In genomic region chr19:26865736-26866135, GRCm38 (mm10) we compare ENCODE assay signal across 10 mouse cellular contexts. TPM values are rescaled to one million over a fixed set of nuclear protein-coding genes. Genes with fewer than 3 reads are reported as not detected.
A peak's percentile ranks its signal among the peaks of the same experiment; 100 is the strongest.
DNase-seq lines count a peak whose midpoint lies in the region; ATAC-seq and TF ChIP-seq lines count a peak whose summit lies in the region.
"Had no signal": no experiment of that assay in that cellular context is flagged by ENCODE, and none has a peak within 500 bp of the region (broad histone marks: within the 10 kb centered on the region; RNA-seq: fewer than 3 reads in every experiment).

No protein-coding gene starts in this region.

- TF ChIP-seq CTCF in gastrocnemius, adult 2 months (IDR thresholded peaks at IDR 0.05): no peak

- DNase-seq in kidney, adult 18-20 months: no peak
- peak; percentile 39 to 58 for DNase-seq in kidney, postnatal 4 days
- DNase-seq in thymus, postnatal 36 days: no peak
- DNase-seq in gastrocnemius, adult 2 months: no peak
- no peak for DNase-seq in thymus, postnatal 25 days

- H3K27me3 ChIP-seq in kidney, embryonic 14.5 days (ENCODE audit: control insufficient read depth, insufficient read depth, low read length): no peaks in the 10 kb centered on the region
- no peaks in the 10 kb centered on the region for H3K27me3 ChIP-seq in forebrain, embryonic 13.5 days
- H3K27me3 ChIP-seq in neural tube, embryonic 14.5 days (ENCODE audit: control insufficient read depth, insufficient read depth, low read length): no peaks in the 10 kb centered on the region

- H3K9me3 ChIP-seq in kidney, embryonic 14.5 days (ENCODE audit: control insufficient read depth, low read length): no peaks in the 10 kb centered on the region
- H3K9me3 ChIP-seq in forebrain, embryonic 13.5 days (replicated peaks): no peaks in the 10 kb centered on the region
- no peaks in the 10 kb centered on the region for H3K9me3 ChIP-seq in neural tube, embryonic 14.5 days (ENCODE audit: control insufficient read depth, low read length)

- intact Hi-C loops in gastrocnemius, adult 2 months (cut with DNase I): no loop called here

- no peak overlapping the region; the same call in 1 of the 2 replicates for H3K4me2 ChIP-seq in kidney, embryonic 14.5 days (replicated peaks; ENCODE audit: low read depth, low read length)
- H3K4me2 ChIP-seq in forebrain, embryonic 13.5 days: no peak overlapping the region
- H3K4me2 ChIP-seq in neural tube, embryonic 14.5 days (ENCODE audit: low read depth, low read length): no peak overlapping the region

- H3K9ac ChIP-seq in kidney, embryonic 14.5 days (ENCODE audit: low read depth, low read length): no peak overlapping the region
- no peak overlapping the region for H3K9ac ChIP-seq in forebrain, embryonic 13.5 days
- H3K9ac ChIP-seq in neural tube, embryonic 14.5 days (replicated peaks; ENCODE audit: low read depth, low read length): no peak overlapping the region
- H3K9ac ChIP-seq: liver, embryonic 14.5 days had no signal

- no peaks in the 10 kb centered on the region for H3K36me3 ChIP-seq in kidney, embryonic 14.5 days (ENCODE audit: control insufficient read depth, insufficient read depth, low read length)
- no peaks in the 10 kb centered on the region for H3K36me3 ChIP-seq in forebrain, embryonic 13.5 days (ENCODE audit: poor library complexity, severe bottlenecking)
- H3K36me3 ChIP-seq in neural tube, embryonic 14.5 days (ENCODE audit: control insufficient read depth, insufficient read depth, low read length): no peaks in the 10 kb centered on the region

- peaks cover 28% of the 10 kb centered on the region for H3K4me1 ChIP-seq in kidney, embryonic 14.5 days (ENCODE audit: control insufficient read depth, insufficient read depth, low read length)
- H3K4me1 ChIP-seq in forebrain, embryonic 13.5 days: peaks cover 29% of the 10 kb centered on the region
- peaks cover 13% of the 10 kb centered on the region; the same call in 1 of the 2 replicates for H3K4me1 ChIP-seq in neural tube, embryonic 14.5 days (ENCODE audit: control insufficient read depth, insufficient read depth, low read length)

- H3K27ac ChIP-seq in kidney, embryonic 14.5 days (ENCODE audit: low read depth, low read length): peak overlapping the region; percentile 87
- 0 out of 2 replicates have a peak overlapping the region, but pooled peaks have one; percentile 20 for H3K27ac ChIP-seq in forebrain, embryonic 13.5 days
- H3K27ac ChIP-seq in neural tube, embryonic 14.5 days (ENCODE audit: low read depth, low read length): no peak overlapping the region; the same call in 1 of the 2 replicates
- H3K27ac ChIP-seq in gastrocnemius, adult 2 months: no peak overlapping the region
- H3K27ac ChIP-seq: liver, embryonic 14.5 days had no signal

- no peak overlapping the region for H3K4me3 ChIP-seq in kidney, embryonic 14.5 days (ENCODE audit: low read length)
- no peak overlapping the region for H3K4me3 ChIP-seq in forebrain, embryonic 13.5 days
- H3K4me3 ChIP-seq in neural tube, embryonic 14.5 days (ENCODE audit: low read depth, low read length): no peak overlapping the region
- H3K4me3 ChIP-seq in gastrocnemius, adult 2 months: no peak overlapping the region

- ATAC-seq in kidney, embryonic 14.5 days (ENCODE audit: low FRiP score, low TSS enrichment): peak; percentile 95
- peak; percentile 55; the same call in 1 of the 2 replicates for ATAC-seq in forebrain, embryonic 13.5 days
- peak; percentile 82 for ATAC-seq in neural tube, embryonic 14.5 days (ENCODE audit: low read depth)

- 12% methylated on average over 7 of the region's 7 CpGs for WGBS in kidney, embryonic 14.5 days
- WGBS in forebrain, embryonic 13.5 days: 17% methylated on average over 7 of the region's 7 CpGs
- 7% methylated on average over 7 of the region's 7 CpGs for WGBS in neural tube, embryonic 14.5 days

RNA-seq across cellular contexts. Expression of gene Gm815, which starts 19.9 kb away (rescaled TPM):
- polyA plus RNA-seq in kidney, embryonic 14.5 days (2014; fragmentation: Nextera tagmentation; extraction: Ambion mirVana): not detected in 2 replicates
- polyA plus RNA-seq in forebrain, embryonic 13.5 days (2015; fragmentation: Nextera tagmentation; extraction: Ambion mirVana): not detected in 2 replicates
- polyA plus RNA-seq in neural tube, embryonic 14.5 days (2014; fragmentation: Nextera tagmentation; extraction: Ambion mirVana): not detected in 2 replicates
- not detected for total RNA-seq in gastrocnemius, adult 2 months (2021)
- total RNA-seq: ES-E14 had no signal
- polyA plus RNA-seq: liver, embryonic 14.5 days had no signal

Comparison
In these comparisons a context has a peak if more than half of its experiments do, and no peak if none do; other contexts are left out.
1. DNase-seq: peak in kidney, postnatal 4 days (2 of 2); none in kidney, adult 18-20 months (single experiment), thymus, postnatal 36 days (0 of 2), gastrocnemius, adult 2 months (single experiment) and thymus, postnatal 25 days (single experiment).
2. H3K27ac ChIP-seq: peak in kidney, embryonic 14.5 days (single experiment) and forebrain, embryonic 13.5 days (single experiment); none in neural tube, embryonic 14.5 days (single experiment) and gastrocnemius, adult 2 months (single experiment).
3. Peak in every context shown above with its lines, with median percentiles within 50 percentile points of each other: ATAC-seq.